Mouse (Mus musculus) embryonic fibroblast, embryonic 13.5 days (primary cell): Measurements from ENCODE around the gene Pax4.

Experiments used
- CTCF ChIP-seq: IDR thresholded peaks from 2 replicates; pipeline ENCODE4 v1.5.1; 2011; ENCODE audit warnings: mild to moderate bottlenecking, control low read depth, low read length, moderate library complexity, borderline replicate concordance; ENCODE audit not compliant: insufficient read depth
- POLR2A ChIP-seq: IDR thresholded peaks from 2 replicates; pipeline ENCODE4 v1.6.1; 2011; ENCODE audit warnings: low read depth, mild to moderate bottlenecking, control low read depth, low read length, moderate library complexity

DNA sequence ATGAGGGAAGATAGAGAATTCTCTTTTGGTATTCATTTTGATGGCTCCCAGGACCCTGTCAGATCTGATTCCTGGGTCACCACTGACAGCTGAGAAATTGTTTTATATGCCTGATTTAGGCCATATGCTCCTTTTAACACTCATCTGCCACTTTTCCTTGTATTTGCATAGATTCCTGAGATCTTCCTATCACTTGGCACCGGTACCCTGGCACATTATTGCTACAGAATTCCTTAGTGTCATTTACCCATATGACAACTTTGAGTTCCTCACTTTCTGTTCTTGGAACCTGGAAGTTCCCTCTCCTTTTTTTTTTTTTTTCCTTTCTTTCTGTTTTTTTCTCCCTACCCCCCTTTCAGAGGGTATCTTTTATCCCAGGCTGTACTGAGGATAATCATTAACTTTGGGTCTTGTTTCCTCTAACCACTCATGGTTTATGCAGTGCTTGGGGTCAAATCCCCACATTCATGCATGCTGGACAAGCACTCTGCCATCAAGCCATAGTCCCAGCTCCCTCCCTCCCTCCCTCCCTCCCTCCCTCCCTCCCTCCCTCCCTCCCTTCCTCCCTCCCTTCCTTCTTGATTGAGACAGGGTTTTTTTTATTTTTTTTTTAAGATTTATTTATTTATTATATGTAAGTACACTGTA, 39.2 kb upstream of the Pax4 start:
- no peak for TF ChIP-seq CTCF
- TF ChIP-seq POLR2A = no peak
